Mouse (Mus musculus) activated CD4-positive, CD25-positive, alpha-beta regulatory T cell, adult 4 months (primary cell): ENCODE data around the gene Ttll10. TPM values are rescaled to one million over a fixed set of nuclear protein-coding genes. Genes with fewer than 3 reads are reported as not detected.

ENCODE experiments used
- ATAC-seq: one replicate; pipeline ENCODE4 v1.8.0; 2017
- polyA plus RNA-seq, 2 experiments: library from polyadenylated mRNA; unstranded; fragments of 100-300 nt; shearing (Covaris generic); gene quantifications; one replicate each; pipeline ENCODE4 v1.2.1; 2017

Gene Ttll10
- polyA plus RNA-seq, 2 experiments from 2014 or later = not detected

DNA sequence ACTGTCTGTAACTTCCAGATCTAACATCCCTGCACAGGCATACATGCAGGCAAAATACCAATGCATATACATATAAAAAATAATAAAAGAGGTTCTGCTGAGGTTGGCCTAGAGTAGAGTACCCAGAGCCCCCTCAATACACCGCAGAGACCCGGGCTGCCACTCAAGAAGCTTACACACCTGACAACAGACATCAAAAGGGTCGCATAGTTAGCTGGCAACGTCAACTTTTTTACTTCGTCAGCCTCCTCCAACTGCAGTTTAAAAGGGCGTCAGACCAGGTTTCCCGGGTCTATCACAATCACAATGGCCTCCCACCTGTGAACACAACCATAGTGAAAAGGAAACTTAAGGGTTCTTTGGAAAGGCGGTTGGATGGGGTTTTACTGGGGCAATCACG is 35.7 kb downstream of the Ttll10 start:
- no peak for ATAC-seq

DNA sequence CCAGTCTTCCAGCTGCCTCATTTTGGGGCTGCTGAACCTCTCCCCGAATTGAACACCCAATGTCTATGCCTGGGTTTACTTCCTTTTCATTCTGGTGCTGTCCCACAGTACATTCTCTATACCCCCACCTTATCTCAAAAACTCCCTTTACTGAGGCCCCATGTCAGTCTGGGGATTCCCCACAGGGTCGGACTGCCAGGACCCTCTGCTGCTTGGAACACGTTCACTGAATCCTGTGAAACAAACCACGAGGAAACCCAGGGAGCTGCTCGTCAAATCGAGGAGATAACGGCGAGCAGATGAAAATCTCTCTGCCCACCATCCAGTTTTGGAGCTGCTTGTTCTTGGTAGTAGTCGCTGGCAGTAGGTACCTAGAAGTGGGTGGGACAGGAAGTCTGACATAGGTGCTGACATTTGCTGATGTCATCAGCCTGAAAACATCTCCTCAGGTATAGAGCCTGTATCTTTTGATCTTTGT is 37.2 kb downstream of the Ttll10 start:
- ATAC-seq = peak; percentile 79

DNA sequence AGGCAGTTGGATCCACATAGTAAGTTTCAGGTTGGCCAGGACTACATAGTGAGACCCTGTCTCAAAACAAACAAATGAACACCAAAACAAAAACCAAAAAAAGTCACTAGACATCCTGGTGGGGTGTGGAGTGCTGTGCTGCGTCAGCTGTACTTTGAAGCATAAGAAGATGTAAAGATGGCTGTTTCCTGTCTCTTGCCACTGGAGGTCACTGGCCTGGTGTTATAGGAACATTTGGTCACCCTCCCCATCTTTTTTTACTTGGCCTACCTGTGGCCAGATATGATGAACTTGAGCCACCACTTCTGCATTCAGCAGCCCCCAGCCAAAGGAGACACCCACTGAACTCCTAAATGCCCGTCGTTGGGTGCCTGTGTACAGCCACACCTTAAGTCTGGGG is 37.8 kb downstream of the Ttll10 start:
- peak; percentile 43 for ATAC-seq

DNA sequence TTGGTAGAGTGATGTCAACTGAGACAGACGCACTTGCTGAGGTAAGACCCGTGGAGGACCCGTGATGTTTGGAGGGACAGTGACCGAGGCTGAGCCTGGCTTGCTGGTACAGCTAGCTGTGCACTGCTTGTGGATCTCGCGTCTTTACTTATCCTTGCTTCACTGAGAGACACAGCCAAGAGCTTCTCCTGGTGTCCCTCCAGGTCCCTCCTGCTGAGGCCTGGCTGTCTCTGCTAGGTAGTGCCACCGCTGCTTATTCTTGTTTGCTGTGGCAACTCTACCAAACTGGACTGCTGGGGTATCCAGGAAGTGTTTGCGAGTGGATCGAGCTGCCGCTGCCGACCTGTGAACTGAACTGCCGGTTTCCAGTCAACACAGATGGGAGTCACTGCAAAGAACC is 39.4 kb downstream of the Ttll10 start:
- ATAC-seq = no peak

DNA sequence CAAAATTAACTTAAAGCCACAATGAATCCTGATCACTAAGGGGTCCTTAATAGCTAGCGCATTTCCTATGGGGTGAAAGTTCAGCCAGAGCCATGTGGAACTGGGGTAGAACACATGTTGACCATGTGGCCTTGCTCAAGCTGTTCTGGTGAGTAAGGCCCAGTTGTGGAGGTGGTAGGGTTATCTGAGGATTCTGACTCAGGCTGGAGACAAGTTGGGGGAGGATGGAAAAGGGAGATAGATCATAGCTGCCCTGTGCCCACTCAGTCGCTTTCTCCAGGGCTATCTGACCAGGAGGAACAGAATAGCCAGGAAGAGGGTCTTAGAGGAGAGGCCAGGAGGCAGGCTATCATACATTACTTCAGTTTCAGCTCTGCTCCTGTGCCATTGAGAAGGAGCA is 44.8 kb downstream of the Ttll10 start:
- no peak for ATAC-seq

DNA sequence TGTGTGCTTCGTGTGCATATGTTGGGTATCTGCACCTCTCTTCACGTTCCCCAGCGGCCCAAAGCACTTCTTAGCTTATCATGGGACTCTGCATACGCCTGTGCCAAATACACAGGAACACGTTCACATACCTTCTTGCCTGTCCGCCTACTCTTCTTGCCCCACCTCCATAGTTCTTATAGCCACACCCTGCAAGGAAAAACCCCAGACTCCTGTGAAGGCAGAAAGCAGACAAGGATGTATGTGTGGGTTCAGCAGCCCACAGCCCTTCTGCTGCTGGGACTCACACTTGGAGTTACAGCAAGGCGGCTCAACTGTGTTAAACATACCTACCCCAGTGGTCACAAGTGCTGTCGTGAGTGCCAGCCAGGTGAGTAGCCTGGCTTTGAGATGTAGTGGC is 45.6 kb downstream of the Ttll10 start, which contains the start of gene Tnfrsf4:
Gene Tnfrsf4 (plus strand): TSS at position 207 of the 400 bp plus-strand sequence.
- peak; percentile 87 for ATAC-seq

DNA sequence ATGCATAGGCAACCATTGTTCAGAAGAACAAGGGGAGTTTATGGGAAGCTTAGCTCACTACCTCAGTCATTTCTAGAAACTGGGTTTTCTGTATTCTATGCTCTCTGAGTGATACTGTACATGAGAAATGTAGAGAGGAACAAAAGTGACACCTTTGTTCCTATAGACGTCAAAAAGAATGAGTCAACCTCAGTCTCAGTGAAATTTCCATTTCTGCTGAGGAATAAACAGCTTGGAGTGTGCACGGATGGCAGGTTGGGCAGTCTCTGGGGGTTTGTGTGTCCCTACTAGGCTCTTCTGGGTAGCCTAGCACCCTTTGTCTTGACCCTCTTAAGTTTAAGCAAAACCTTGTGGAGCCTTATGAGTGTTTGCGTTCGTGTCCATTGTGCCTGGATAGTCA is 50.8 kb downstream of the Ttll10 start:
- peak; percentile 26 for ATAC-seq

DNA sequence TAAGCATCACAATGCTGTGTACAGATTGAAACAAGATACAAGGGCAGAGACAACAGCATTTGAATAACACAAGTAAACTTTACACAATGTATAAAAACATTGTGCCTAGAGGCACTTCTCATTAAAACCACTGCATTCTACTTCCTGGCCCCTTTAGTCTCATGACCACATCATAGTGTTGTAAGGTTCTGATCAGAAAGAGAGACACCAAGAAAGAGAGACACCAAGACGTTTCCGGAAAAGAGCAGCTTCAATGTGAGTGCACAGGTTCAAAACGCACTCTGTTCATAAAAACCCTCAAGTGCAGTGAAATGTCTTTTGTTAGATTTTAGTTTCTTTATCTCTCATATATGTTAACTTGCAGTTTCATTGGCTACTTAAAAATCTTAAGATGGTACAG is 55.1 kb downstream of the Ttll10 start:
- ATAC-seq = peak; percentile 84

DNA sequence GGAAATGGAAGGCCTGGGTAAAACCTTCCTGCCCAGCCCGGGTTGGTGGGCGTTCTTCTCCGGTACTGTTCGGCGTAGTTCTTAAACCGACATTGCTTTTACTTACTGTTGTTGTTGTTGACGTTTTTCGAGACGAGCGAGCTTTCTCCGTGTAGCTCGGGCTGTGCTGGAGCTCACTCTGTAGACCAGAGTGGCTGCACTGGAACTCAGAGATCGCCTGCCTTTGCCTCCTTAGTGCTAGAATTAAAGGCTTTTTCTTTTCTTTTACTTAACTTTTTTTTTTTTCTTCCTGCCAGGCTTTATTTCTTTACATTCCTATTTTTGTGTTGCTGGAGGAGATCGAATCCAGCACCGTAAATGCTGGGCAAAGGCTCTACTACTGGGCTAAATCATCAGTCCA is 65.6 kb downstream of the Ttll10 start:
- no peak for ATAC-seq

DNA sequence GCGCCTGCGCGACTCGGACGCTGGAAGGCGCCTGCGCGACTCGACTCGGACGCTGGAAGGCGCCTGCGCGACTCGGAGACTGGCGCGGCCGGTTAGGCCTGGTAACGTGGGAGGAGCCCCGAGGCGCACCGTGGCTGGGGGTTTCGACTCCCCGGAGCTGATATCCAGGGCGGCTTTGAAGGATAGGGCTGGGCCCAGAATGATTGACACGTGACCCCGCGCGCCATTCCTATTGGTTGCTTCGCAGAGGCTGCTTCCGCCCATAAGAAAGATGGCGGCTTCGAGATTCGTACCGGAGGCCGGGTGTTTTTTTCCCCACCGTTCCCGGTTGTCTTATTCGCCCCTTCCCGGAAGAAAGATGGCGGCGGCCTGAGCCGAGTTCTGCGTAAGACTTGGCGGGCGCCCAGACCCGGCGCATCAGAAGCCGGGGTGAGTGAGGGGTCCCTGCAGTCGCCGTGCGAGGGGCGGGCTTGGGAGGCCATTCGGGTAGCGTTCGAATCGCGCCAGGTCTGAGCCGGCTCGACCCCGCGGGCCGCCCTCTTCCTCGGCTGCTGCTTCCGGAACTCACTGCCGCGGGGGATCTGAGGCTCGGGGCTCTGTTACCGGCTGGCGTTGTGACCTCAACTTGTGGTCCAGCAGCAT is 66.2 kb downstream of the Ttll10 start:
- peak; percentile 77 for ATAC-seq

DNA sequence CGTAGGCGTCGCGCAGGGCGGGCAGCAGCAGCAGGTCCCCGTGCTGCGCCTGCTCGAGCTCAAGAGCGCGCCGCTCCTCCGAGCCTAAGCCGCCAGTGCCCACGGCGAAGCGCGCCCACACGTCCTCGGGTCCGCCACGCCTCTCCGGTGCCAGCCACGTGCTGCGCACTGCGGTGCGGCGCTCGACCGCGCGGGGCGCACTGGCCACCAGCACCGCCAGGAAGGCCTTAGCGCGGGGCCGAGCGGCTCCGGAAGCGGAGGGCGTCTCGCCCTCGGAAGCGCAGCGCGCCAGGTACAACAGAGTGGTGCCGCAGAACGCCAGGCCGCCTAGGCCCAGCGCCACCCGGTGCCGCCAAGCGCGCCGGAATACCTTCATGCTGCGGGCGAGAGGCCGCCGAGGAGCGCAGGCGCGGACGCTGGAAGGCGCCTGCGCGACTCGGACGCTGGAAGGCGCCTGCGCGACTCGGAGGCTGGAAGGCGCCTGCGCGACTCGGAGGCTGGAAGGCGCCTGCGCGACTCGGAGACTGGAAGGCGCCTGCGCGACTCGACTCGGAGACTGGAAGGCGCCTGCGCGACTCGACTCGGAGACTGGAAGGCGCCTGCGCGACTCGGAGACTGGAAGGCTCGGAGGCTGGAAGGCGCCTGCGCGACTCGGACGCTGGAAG is 66.8 kb downstream of the Ttll10 start, which contains the start of the genes B3galt6 and Sdf4:
Gene B3galt6 (minus strand): TSS at position 409 of the 665 bp plus-strand sequence.
Gene Sdf4 (plus strand): TSS at position 632 of the 665 bp plus-strand sequence.
- ATAC-seq = peak; percentile 76

DNA sequence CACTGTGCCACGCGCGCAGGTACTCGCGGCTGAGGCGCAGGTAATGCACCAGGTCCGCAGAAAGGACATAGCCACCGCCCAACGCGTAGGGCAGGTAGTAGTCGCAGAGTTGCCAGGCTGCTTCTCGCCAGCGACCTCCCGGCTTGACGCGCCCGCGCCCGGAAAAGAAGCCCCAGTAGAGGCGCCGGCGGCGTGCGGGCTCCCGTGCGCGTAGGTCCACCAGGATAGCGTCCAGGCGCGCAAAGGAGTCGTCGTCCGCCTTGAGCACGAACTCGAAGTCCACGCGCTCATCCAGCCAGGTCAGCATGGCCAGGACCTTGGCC is 67.3 kb downstream of the Ttll10 start:
- ATAC-seq = peak; percentile 6

DNA sequence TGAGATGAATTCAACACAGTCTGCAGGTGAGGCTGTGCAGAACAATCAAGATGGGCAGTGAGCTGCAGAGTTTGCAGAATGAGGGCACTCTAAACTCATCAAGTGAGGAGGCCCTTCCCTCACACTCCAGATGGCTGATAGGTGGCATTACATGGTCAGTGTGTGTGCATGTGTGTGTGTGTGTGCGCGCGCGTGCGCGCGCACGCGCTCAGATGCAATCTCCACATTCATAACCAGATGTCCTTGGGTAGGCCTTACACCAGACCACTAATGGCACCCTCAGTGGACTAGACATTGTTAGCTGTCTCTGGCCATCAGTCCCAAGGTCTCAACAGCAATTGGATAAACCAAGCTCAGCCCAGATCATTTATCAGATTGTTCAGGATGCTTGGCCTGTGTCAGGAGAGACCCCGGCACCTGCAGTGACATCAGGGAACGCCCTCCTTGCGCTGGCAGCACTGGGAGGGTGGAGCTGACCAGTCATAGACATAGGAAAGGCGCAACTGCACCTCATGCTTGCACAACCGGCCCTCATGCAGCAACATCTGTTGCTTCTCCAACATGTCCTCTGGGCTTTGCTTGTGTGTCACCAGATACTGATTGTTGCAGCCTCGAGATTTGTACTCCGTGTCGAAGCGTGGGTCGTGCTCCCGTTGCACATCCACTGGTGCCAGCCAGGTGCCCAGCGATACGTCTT is 67.9 kb downstream of the Ttll10 start:
- ATAC-seq = no peak

Other genes starting within 250 kb of the Ttll10 start
- 100 to 1,000 TPM; 115 to 122 TPM for gene Ccnl2, start 246.9 kb downstream of the Ttll10 start, polyA plus RNA-seq
- gene Aurkaip1, start 228.1 kb downstream of the Ttll10 start, polyA plus RNA-seq = 100 to 1,000 TPM; 216 TPM
- gene Mxra8, start 219.7 kb downstream of the Ttll10 start, polyA plus RNA-seq = 1 to 10 TPM; 4.1 to 9.9 TPM
- 1 to 10 TPM; 2.1 to 2.7 TPM for gene Dvl1, start 212.0 kb downstream of the Ttll10 start, polyA plus RNA-seq
- gene Tas1r3, start 196.1 kb downstream of the Ttll10 start, polyA plus RNA-seq = under 1 TPM; 0.16 to 0.25 TPM
- 10 to 100 TPM; 17.7 to 18.0 TPM for gene Cptp, start 190.0 kb downstream of the Ttll10 start, polyA plus RNA-seq
- gene Ints11, start 189.9 kb downstream of the Ttll10 start, polyA plus RNA-seq = 10 to 100 TPM; 82.2 to 87.0 TPM
- gene Pusl1, start 167.6 kb downstream of the Ttll10 start, polyA plus RNA-seq = 10 to 100 TPM; 12.6 to 25.3 TPM
- gene Acap3, start 167.6 kb downstream of the Ttll10 start, polyA plus RNA-seq = 1 to 10 TPM; 4.9 to 6.5 TPM
- 10 to 100 TPM; 32.1 to 39.5 TPM for gene Ube2j2, start 115.6 kb downstream of the Ttll10 start, polyA plus RNA-seq
- 1 to 10 TPM; 2.5 to 5.7 TPM for gene C1qtnf12, start 97.1 kb downstream of the Ttll10 start, polyA plus RNA-seq
- gene B3galt6, start 66.8 kb downstream of the Ttll10 start, polyA plus RNA-seq = under 1 TPM; 0.90 to 0.95 TPM
- 100 to 1,000 TPM; 464 to 478 TPM for gene Sdf4, start 66.5 kb downstream of the Ttll10 start, polyA plus RNA-seq
- 100 to 1,000 TPM; 802 to 961 TPM for gene Tnfrsf4, start 45.6 kb downstream of the Ttll10 start, polyA plus RNA-seq
- gene Tnfrsf18, start 33.2 kb downstream of the Ttll10 start, polyA plus RNA-seq = 100 to 1,000 TPM; 770 to 845 TPM
- gene 9430015G10Rik, start 50.6 kb upstream of the Ttll10 start, polyA plus RNA-seq = 10 to 100 TPM; 14.9 to 19.3 TPM
- under 1 TPM in 1 of 2 experiments, not detected in 1; 0.20 TPM for gene Rnf223, start 71.1 kb upstream of the Ttll10 start, polyA plus RNA-seq
- gene Agrn, start 138.1 kb upstream of the Ttll10 start, polyA plus RNA-seq = 1 to 10 TPM; 2.6 to 2.8 TPM
- gene Isg15, start 141.4 kb upstream of the Ttll10 start, polyA plus RNA-seq = 10 to 100 TPM; 29.5 to 84.6 TPM
- 1 to 10 TPM; 2.6 to 7.4 TPM for gene AW011738, start 143.9 kb upstream of the Ttll10 start, polyA plus RNA-seq
- 1 to 10 TPM in 1 of 2 experiments, under 1 TPM in 1; 0.30 to 1.3 TPM for gene Perm1, start 156.5 kb upstream of the Ttll10 start, polyA plus RNA-seq
- 1 to 10 TPM; 5.8 to 6.1 TPM for gene Plekhn1, start 175.4 kb upstream of the Ttll10 start, polyA plus RNA-seq
- 10 to 100 TPM; 14.5 to 15.9 TPM for gene Noc2l, start 176.6 kb upstream of the Ttll10 start, polyA plus RNA-seq
- gene Samd11, start 196.2 kb upstream of the Ttll10 start, polyA plus RNA-seq = 1 to 10 TPM; 2.8 to 2.9 TPM